In the genomic region with DNA sequence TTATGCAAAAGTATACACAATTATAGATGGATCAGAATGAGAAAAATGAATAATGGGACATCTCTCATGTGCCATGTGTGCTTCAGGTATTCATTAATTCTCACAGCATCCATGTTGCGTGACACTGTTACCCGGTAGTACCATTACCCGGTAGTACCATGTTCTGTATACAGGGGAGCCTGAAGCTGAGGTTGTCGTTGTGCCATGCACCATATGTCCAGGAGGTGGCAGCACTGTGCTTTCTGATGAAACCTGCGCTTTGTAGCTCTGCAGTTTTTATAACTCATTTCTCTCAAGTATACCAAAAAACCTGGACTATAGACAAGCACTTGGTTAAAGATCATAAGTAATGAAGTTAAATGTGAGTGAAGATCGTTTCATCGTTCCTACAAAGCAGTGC, we compare ENCODE assay signal across 9 mouse cellular contexts. TPM values are rescaled to one million over a fixed set of nuclear protein-coding genes. Genes with fewer than 3 reads are reported as not detected.
DNase-seq lines count a peak whose midpoint lies in the region; ATAC-seq lines count a peak whose summit lies in the region.
"Had no signal": no experiment of that assay in that cellular context is flagged by ENCODE, and none has a peak within 500 bp of the region (broad histone marks: within the 10 kb centered on the region; RNA-seq: fewer than 3 reads in every experiment).

No protein-coding gene starts in this region.

- 23% methylated on average over 7 of the region's 7 CpGs for WGBS in forebrain, embryonic 11.5 days
- WGBS in lung, embryonic 16.5 days: 16% methylated on average over 7 of the region's 7 CpGs

- H3K36me3 ChIP-seq in forebrain, embryonic 11.5 days (ENCODE audit: control insufficient read depth, insufficient read depth, low read length): no peaks in the 10 kb centered on the region
- peaks cover 8% of the 10 kb centered on the region; the same call in 1 of the 2 replicates for H3K36me3 ChIP-seq in lung, embryonic 16.5 days (ENCODE audit: control insufficient read depth, insufficient read depth, low read length)

- no peaks in the 10 kb centered on the region for H3K9me3 ChIP-seq in forebrain, embryonic 11.5 days (ENCODE audit: control insufficient read depth, low read length)
- no peaks in the 10 kb centered on the region for H3K9me3 ChIP-seq in lung, embryonic 16.5 days (ENCODE audit: control insufficient read depth, low read length)
- H3K9me3 ChIP-seq: liver, embryonic 15.5 days had no signal

- H3K4me3 ChIP-seq in forebrain, embryonic 11.5 days (ENCODE audit: low read depth, low read length): no peak overlapping the region
- H3K4me3 ChIP-seq in lung, embryonic 16.5 days (ENCODE audit: low read length): no peak overlapping the region
- H3K4me3 ChIP-seq: liver, embryonic 15.5 days had no signal

- no peaks in the 10 kb centered on the region for H3K27me3 ChIP-seq in forebrain, embryonic 11.5 days (ENCODE audit: control insufficient read depth, insufficient read depth, low read length)
- no peaks in the 10 kb centered on the region for H3K27me3 ChIP-seq in lung, embryonic 16.5 days (ENCODE audit: control insufficient read depth, insufficient read depth, low read depth, low read length)
- H3K27me3 ChIP-seq: liver, embryonic 15.5 days had no signal

- H3K4me1 ChIP-seq in forebrain, embryonic 11.5 days (replicated peaks; ENCODE audit: control insufficient read depth, insufficient read depth, low read length): no peaks in the 10 kb centered on the region
- H3K4me1 ChIP-seq in lung, embryonic 16.5 days (replicated peaks; ENCODE audit: control insufficient read depth, insufficient read depth, low read length): no peaks in the 10 kb centered on the region

- no peak overlapping the region for H3K27ac ChIP-seq in forebrain, embryonic 11.5 days (ENCODE audit: low read depth, low read length)
- H3K27ac ChIP-seq in lung, embryonic 16.5 days (ENCODE audit: low read length): no peak overlapping the region
- H3K27ac ChIP-seq: liver, embryonic 15.5 days had no signal

- DNase-seq in ES-CJ7 (ENCODE audit: low read depth, low spot score): peak; percentile 88
- peak; percentile 80 for DNase-seq in c-Kit-positive CD71-negative TER-119-negative erythroid progenitor cells, embryonic 14.5 days (ENCODE audit: low read depth)
- peak; percentile 88 for DNase-seq in forebrain, embryonic 11.5 days (ENCODE audit: low spot score)
- DNase-seq in layer of hippocampus, adult 9-10 months (ENCODE audit: low spot score): peak; percentile 91
- peak; percentile 78 for DNase-seq in ovary, postnatal 36 days (ENCODE audit: low spot score)
- peak; percentile 86 for DNase-seq in thymus, postnatal 14 days

- H3K9ac ChIP-seq in forebrain, embryonic 11.5 days (ENCODE audit: low read length): no peak overlapping the region
- no peak overlapping the region for H3K9ac ChIP-seq in lung, embryonic 16.5 days (ENCODE audit: low read length)
- H3K9ac ChIP-seq: liver, embryonic 15.5 days had no signal

- peak; percentile 71 for ATAC-seq in forebrain, embryonic 11.5 days (replicated peaks; ENCODE audit: low FRiP score)
- ATAC-seq in hematopoietic stem cell, adult 5-6 weeks (replicated peaks in 1 of 2; ENCODE audit: insufficient read depth in 1 of 2, low FRiP score in 2 of 2, low TSS enrichment in 1 of 2, low read depth in 1 of 2, poor library complexity in 2 of 2, severe bottlenecking in 2 of 2): peak; percentile 98 to 99
- ATAC-seq in lung, embryonic 16.5 days (ENCODE audit: low read depth): peak; percentile 57

- no peak overlapping the region for H3K4me2 ChIP-seq in forebrain, embryonic 11.5 days (ENCODE audit: low read depth, low read length, severe bottlenecking)
- H3K4me2 ChIP-seq in lung, embryonic 16.5 days (ENCODE audit: low read depth, low read length): no peak overlapping the region
- H3K4me2 ChIP-seq: liver, embryonic 15.5 days had no signal

RNA-seq across cellular contexts. Expression of a gene that starts 14.0 kb away (rescaled TPM):
- 2.9 and 3.8 TPM in 2 replicates for polyA plus RNA-seq in forebrain, embryonic 11.5 days (2014; fragmentation: Nextera tagmentation; extraction: Ambion mirVana)
- total RNA-seq in hematopoietic stem cell, adult 5-6 weeks (2017): 23.5 and 29.9 TPM in 2 replicates
- polyA plus RNA-seq in lung, embryonic 16.5 days (2015; fragmentation: Nextera tagmentation; extraction: Ambion mirVana): 9.2 and 9.8 TPM in 2 replicates

RNA-seq across cellular contexts. Expression of a gene that starts 14.1 kb away (rescaled TPM):
- 9.4 and 9.7 TPM in 2 replicates for polyA plus RNA-seq in forebrain, embryonic 11.5 days (2014; fragmentation: Nextera tagmentation; extraction: Ambion mirVana)
- total RNA-seq in hematopoietic stem cell, adult 5-6 weeks (2017): 15.3 and 15.9 TPM in 2 replicates
- polyA plus RNA-seq in lung, embryonic 16.5 days (2015; fragmentation: Nextera tagmentation; extraction: Ambion mirVana): 6.1 and 7.1 TPM in 2 replicates

RNA-seq across cellular contexts. Expression of a gene that starts 32.2 kb away (rescaled TPM):
- polyA plus RNA-seq in forebrain, embryonic 11.5 days (2014; fragmentation: Nextera tagmentation; extraction: Ambion mirVana): 101 and 108 TPM in 2 replicates
- total RNA-seq in hematopoietic stem cell, adult 5-6 weeks (2017): 34.8 and 55.3 TPM in 2 replicates
- polyA plus RNA-seq in lung, embryonic 16.5 days (2015; fragmentation: Nextera tagmentation; extraction: Ambion mirVana): 79.6 and 83.1 TPM in 2 replicates
